Mouse (Mus musculus): ENCODE measurements around the gene Olfr994. TPM values are rescaled to one million over a fixed set of nuclear protein-coding genes. Genes with fewer than 3 reads are reported as not detected.

Gene Olfr994
- polyA plus RNA-seq (2015; fragmentation: Nextera tagmentation; extraction: Ambion mirVana): not detected in 2 replicates

DNA sequence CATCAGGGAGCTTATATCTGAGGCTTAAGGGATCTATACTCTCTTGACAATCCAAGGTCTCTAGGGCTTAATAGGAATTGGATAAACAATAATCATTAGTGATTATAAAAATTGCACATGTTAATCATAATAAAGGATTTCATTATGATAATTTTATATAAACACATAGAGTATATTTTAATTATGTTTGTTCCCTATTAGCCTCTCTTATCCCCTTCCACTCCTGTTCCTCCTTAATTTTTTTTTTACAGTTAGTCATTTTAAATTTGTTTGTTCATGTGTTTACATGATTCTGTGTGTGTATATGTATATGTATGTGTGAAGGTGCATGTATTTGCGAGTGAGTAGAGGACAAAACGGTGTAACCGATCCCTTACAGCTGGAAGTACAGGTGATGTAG lies at the start of gene Olfr994:
Gene Olfr994, minus strand, starts transcription at position 101 of the 400 bp plus-strand sequence.

DNA sequence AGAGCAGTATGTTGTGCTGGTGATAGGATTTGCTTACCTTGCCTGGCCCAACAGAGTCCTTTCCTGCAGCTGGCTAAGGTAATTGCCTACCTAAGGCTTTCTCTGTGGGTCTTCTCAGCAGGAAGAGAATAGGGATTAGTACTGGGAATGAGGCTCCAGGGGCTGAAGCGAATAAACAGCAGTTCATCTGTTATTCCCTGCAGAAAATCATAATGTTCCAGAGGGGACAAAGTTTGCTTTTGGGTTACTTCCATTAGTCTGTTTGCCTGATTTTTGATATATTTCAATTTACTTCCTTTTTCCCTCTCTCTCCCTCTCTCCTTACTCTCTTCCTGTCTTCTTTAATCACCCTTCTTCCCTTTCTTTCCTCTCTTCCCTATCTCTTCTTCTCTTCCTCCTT lies 7.3 kb upstream of the Olfr994 start, which contains the start of gene Olfr995:
Gene Olfr995, minus strand, starts transcription at position 101 of the 400 bp plus-strand sequence.

DNA sequence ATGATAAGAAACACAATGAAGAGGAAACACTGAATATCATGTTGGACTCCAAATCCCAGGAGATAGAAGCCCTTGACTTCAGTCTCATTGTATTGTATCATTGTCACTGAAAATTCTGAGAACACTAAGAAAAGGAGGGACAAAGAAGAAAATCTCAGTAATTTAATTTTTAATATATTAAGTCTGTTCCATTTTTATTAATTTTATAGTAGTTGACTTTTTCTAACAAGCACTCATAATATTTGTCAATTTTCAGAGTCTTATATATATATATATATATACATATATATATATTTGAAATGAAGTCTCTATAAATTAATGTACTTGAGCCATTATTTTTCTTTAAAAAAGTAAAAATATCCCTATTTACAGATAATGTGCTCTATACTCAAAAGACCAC lies 21.5 kb downstream of the Olfr994 start, which contains the start of gene Olfr993:
Gene Olfr993, minus strand, starts transcription at position 101 of the 400 bp plus-strand sequence.

DNA sequence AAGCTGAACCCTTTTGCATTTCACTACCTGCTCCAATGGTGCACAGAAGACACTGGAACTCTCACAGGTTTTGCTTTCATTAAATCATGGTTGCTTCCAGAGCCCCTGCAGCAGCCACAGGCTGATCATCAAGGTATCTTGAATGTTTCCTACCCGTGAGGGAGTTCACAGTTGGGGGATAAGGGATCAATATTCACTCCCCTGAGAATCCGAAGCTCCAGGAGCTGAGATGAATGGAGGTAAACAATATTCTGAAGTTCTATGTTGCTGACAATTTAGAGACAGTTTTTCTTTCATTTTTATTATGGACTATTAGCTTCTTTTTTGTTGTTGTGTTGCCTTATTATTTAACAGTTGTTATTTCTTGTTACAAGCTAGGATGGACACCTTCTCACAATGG lies 26.9 kb downstream of the Olfr994 start, which contains the start of gene Olfr992:
Gene Olfr992, minus strand, starts transcription at position 101 of the 400 bp plus-strand sequence.

Other genes starting within 250 kb of the Olfr994 start
- 14.3 and 16.2 TPM in 2 replicates for gene Lrrc55, start 239.3 kb downstream of the Olfr994 start, polyA plus RNA-seq (2015; fragmentation: Nextera tagmentation; extraction: Ambion mirVana)
- not detected in 2 replicates for gene Olfr987, start 97.1 kb downstream of the Olfr994 start, polyA plus RNA-seq (2015; fragmentation: Nextera tagmentation; extraction: Ambion mirVana)
- gene Olfr988, start 73.2 kb downstream of the Olfr994 start, polyA plus RNA-seq (2015; fragmentation: Nextera tagmentation; extraction: Ambion mirVana): not detected in 2 replicates
- gene Olfr992, start 27.0 kb downstream of the Olfr994 start, polyA plus RNA-seq (2015; fragmentation: Nextera tagmentation; extraction: Ambion mirVana): not detected in 2 replicates
- not detected in 2 replicates for gene Olfr993, start 21.6 kb downstream of the Olfr994 start, polyA plus RNA-seq (2015; fragmentation: Nextera tagmentation; extraction: Ambion mirVana)
- gene Olfr995, start 7.2 kb upstream of the Olfr994 start, polyA plus RNA-seq (2015; fragmentation: Nextera tagmentation; extraction: Ambion mirVana): not detected in 2 replicates
- gene 4833423E24Rik, start 82.6 kb upstream of the Olfr994 start, polyA plus RNA-seq (2015; fragmentation: Nextera tagmentation; extraction: Ambion mirVana): 3.3 and 3.7 TPM in 2 replicates
- not detected in 2 replicates for gene Olfr996, start 142.8 kb upstream of the Olfr994 start, polyA plus RNA-seq (2015; fragmentation: Nextera tagmentation; extraction: Ambion mirVana)
- gene Olfr998, start 152.5 kb upstream of the Olfr994 start, polyA plus RNA-seq (2015; fragmentation: Nextera tagmentation; extraction: Ambion mirVana): not detected in 2 replicates
- gene Olfr1000, start 175.5 kb upstream of the Olfr994 start, polyA plus RNA-seq (2015; fragmentation: Nextera tagmentation; extraction: Ambion mirVana): not detected in 2 replicates
- not detected in 2 replicates for gene Olfr1002, start 214.3 kb upstream of the Olfr994 start, polyA plus RNA-seq (2015; fragmentation: Nextera tagmentation; extraction: Ambion mirVana)
- gene Olfr154, start 228.0 kb upstream of the Olfr994 start, polyA plus RNA-seq (2015; fragmentation: Nextera tagmentation; extraction: Ambion mirVana): not detected in 2 replicates
- not detected in 2 replicates for gene Olfr1006, start 242.3 kb upstream of the Olfr994 start, polyA plus RNA-seq (2015; fragmentation: Nextera tagmentation; extraction: Ambion mirVana)

Data from neural tube, postnatal 0 days (tissue).